Mouse (Mus musculus) heart, adult 2 months (tissue): ENCODE data around the gene Atp1a4. TPM values are rescaled to one million over a fixed set of nuclear protein-coding genes. Genes with fewer than 3 reads are reported as not detected.
A peak's percentile ranks its signal among the peaks of the same experiment; 100 is the strongest.

Experiments
- DNase-seq, 2 experiments: peaks; one replicate each; pipeline ENCODE4 v3.0.0; 2021
- H3K27ac ChIP-seq: fragments of 200-600 bp; 2 replicates; pipeline ENCODE4 v1.8.1; 2022
- H3K27me3 ChIP-seq: fragments of 200-500 bp; 2 replicates; pipeline ENCODE4 v1.6.1; 2012; ENCODE audit warnings: mild to moderate bottlenecking, low read length, inconsistent platforms, mixed read lengths; ENCODE audit not compliant: control insufficient read depth, insufficient read depth
- H3K36me3 ChIP-seq: fragments of 200-500 bp; 2 replicates; pipeline ENCODE4 v1.6.1; 2012; ENCODE audit warnings: low read length, inconsistent platforms; ENCODE audit not compliant: control insufficient read depth, insufficient read depth
- H3K4me1 ChIP-seq: fragments of 200-500 bp; 2 replicates; pipeline ENCODE4 v1.6.1; 2011; ENCODE audit warnings: low read length; ENCODE audit not compliant: control insufficient read depth, insufficient read depth
- H3K4me3 ChIP-seq: fragments of 200-600 bp; 2 replicates; pipeline ENCODE4 v1.8.1; 2022
- H3K79me2 ChIP-seq: fragments of 200-500 bp; replicated peaks from 2 replicates; pipeline ENCODE4 v1.6.1; 2012; ENCODE audit warnings: mild to moderate bottlenecking, inconsistent platforms, low read length, moderate library complexity, mixed read lengths; ENCODE audit not compliant: control insufficient read depth, insufficient read depth
- H3K9ac ChIP-seq: fragments of 200-500 bp; 2 replicates; pipeline ENCODE4 v1.6.1; 2012; ENCODE audit warnings: low read depth, mild to moderate bottlenecking, control low read depth, inconsistent platforms, low read length, mixed read lengths
- CTCF ChIP-seq: fragments of 200-600 bp; IDR thresholded peaks from 2 replicates; pipeline ENCODE4 v1.8.1; 2022; ENCODE audit warnings: antibody characterized with exemption, mild to moderate bottlenecking, moderate library complexity
- EP300 ChIP-seq: fragments of 200-500 bp; IDR thresholded peaks from 2 replicates; pipeline ENCODE4 v1.6.1; 2011; ENCODE audit warnings: low read depth, low read length, control low read depth; ENCODE audit not compliant: insufficient read depth
- POLR2A ChIP-seq: fragments of 200-500 bp; IDR thresholded peaks from 2 replicates; pipeline ENCODE4 v1.6.1; 2011; ENCODE audit warnings: mild to moderate bottlenecking, low read depth, low read length, control low read depth; ENCODE audit not compliant: insufficient read depth
- WGBS: fragments of 180-500 bp; shearing (Covaris S2); methylation state at CpG from one replicate; pipeline ENCODE4 v1.1.7; 2018; 5-methylcytosine and 5-hydroxymethylcytosine counted together
- intact Hi-C: fragments of 180-260 bp; cut with DNase I; formaldehyde crosslinking; loops from one replicate; pipeline ENCODE4 v1.15.1; 2025
- polyA plus RNA-seq: library from polyadenylated mRNA; depleted of rRNA; stranded (reverse); fragments of >200 nt; gene quantifications from 2 replicates; pipeline ENCODE4 v1.2.3, GENCODE M21; 2012
- total RNA-seq, 2 experiments: library from RNA; stranded (reverse); gene quantifications; 2 replicates each; pipeline ENCODE4 v1.2.3; 2021

Gene Atp1a4
- total and polyA plus RNA-seq, 3 experiments = 0.10 TPM; not detected in 2

GRCm38 (mm10) chr1:172221297-172222063, 36.7 kb downstream of the Atp1a4 start:
- H3K4me1 ChIP-seq = peaks cover 29% of the 10 kb centered on the region
- WGBS = 68% methylated on average over 11 of the region's 11 CpGs
- H3K79me2 ChIP-seq = no peaks in the 10 kb centered on the region
- peaks cover 6% of the 10 kb centered on the region for H3K36me3 ChIP-seq
- intact Hi-C loops = loop anchor here (10.0 kb wide), 1 partner anchor 293 kb away; no protein-coding TSS in a partner anchor
- no peak for DNase-seq
- H3K4me3 ChIP-seq = no peak overlapping the region
- H3K9ac ChIP-seq = no peak overlapping the region
- H3K27me3 ChIP-seq = no peaks in the 10 kb centered on the region
- TF ChIP-seq CTCF (no peak), EP300 (no peak), POLR2A (no peak)
- H3K27ac ChIP-seq = peak overlapping the region; percentile 82

DNA sequence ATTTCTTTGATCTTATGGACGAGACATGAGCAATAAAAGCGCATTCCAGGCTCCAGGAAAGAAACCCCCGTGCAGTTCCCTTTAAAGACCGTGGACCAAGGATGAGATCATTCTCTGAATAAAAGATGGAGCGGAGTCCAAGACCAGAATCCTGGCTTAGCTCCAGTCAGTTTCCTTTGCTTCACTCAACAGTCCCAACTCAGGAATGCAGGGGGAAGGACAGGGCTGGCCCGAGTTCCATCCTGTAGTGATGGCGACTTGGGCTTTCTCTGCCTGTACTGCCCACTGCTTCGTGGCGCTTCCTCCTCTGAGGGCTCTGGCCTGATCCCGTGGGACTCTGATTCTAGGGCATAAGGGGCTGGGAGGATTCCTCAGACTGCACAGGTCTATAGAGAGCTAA, 37.8 kb downstream of the Atp1a4 start:
- peaks cover 6% of the 10 kb centered on the region for H3K36me3 ChIP-seq
- peak overlapping the region; percentile 82 for H3K27ac ChIP-seq
- H3K4me3 ChIP-seq = peak overlapping the region; percentile 15; the same call in 1 of the 2 replicates
- WGBS = 7% methylated on average over 10 of the region's 10 CpGs
- H3K27me3 ChIP-seq = no peaks in the 10 kb centered on the region
- intact Hi-C loops = loop anchor here (1.0 to 10.0 kb wide), 2 partner anchors 94 to 294 kb away; partner anchors contain the start of gene Pex19
- peak overlapping the region; percentile 10; the same call in 1 of the 2 replicates for H3K9ac ChIP-seq
- TF ChIP-seq EP300 (peak; percentile 74; the same call in 1 of the 2 replicates), POLR2A (peak; percentile 62), CTCF (no peak)
- H3K4me1 ChIP-seq = peaks cover 29% of the 10 kb centered on the region
- peak; percentile 79 to 85 for DNase-seq
- H3K79me2 ChIP-seq = no peaks in the 10 kb centered on the region

GRCm38 (mm10) chr1:172219451-172220406, 38.5 kb downstream of the Atp1a4 start, which contains the start of gene Casq1:
TSS of gene Casq1 (minus strand) at chr1:172219868.
- WGBS = 67% methylated on average over 19 of the region's 19 CpGs
- peak in 1 of 2 experiments; percentile 37 for DNase-seq
- intact Hi-C loops = loop anchor here (1.0 to 10.0 kb wide), 2 partner anchors 93 to 295 kb away; partner anchors contain the start of gene Pex19
- TF ChIP-seq POLR2A (no peak), CTCF (no peak), EP300 (no peak)
- peak within 1 kb of the TSS; percentile 82 for H3K27ac ChIP-seq
- peaks cover 29% of the 10 kb centered on the region for H3K4me1 ChIP-seq
- H3K79me2 ChIP-seq = no peaks in the 10 kb centered on the region
- no peaks in the 10 kb centered on the region for H3K27me3 ChIP-seq
- peak within 1 kb of the TSS; percentile 15; the same call in 1 of the 2 replicates for H3K4me3 ChIP-seq
- peak within 1 kb of the TSS; percentile 29; the same call in 1 of the 2 replicates for H3K9ac ChIP-seq
- peaks cover 6% of the 10 kb centered on the region for H3K36me3 ChIP-seq

DNA sequence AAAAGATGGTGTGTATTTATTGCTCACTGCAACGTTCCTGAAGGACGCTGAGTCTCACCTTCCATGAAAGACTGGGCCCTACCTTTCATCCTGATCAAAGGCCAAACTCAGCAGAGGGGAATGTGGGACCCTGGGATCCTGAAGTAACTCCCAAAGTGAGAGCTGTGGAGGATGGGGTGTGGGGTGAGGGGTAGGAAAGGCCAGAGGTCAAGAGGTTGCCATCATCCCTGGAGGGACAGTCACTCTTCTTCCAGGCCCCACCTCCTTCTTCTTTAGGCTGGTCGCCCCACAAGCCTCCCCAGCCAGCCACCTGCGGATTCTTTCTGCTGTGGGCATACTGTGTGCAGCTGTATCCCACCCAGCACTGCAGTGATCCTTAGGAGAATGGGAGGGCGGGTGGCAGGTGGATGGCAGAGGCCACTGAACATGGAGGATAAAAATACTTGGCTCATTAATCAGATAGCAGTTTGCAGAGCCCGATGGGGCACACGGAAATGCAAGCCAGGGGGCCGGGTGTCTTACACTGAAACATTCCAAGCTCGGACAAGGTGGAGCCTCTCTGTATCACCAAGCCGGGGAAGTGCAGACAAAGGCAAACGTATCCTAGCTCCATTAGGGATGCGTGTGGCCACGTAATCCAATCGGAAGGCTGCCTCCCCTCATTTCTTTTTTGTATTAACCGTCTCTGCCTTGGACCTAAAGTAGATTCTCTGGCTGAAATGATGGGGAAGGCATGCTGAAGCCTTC, 39.9 kb downstream of the Atp1a4 start:
- H3K27me3 ChIP-seq = no peaks in the 10 kb centered on the region
- H3K4me1 ChIP-seq = peaks cover 29% of the 10 kb centered on the region
- peak overlapping the region; percentile 12; the same call in 1 of the 2 replicates for H3K27ac ChIP-seq
- intact Hi-C loops = no loop called here
- no peak overlapping the region for H3K4me3 ChIP-seq
- no peak for TF ChIP-seq CTCF
- TF ChIP-seq EP300 = no peak
- no peak for TF ChIP-seq POLR2A
- no peak for DNase-seq
- peaks cover 6% of the 10 kb centered on the region for H3K36me3 ChIP-seq
- 60% methylated on average over 15 of the region's 15 CpGs for WGBS
- H3K79me2 ChIP-seq = no peaks in the 10 kb centered on the region
- H3K9ac ChIP-seq = no peak overlapping the region

DNA sequence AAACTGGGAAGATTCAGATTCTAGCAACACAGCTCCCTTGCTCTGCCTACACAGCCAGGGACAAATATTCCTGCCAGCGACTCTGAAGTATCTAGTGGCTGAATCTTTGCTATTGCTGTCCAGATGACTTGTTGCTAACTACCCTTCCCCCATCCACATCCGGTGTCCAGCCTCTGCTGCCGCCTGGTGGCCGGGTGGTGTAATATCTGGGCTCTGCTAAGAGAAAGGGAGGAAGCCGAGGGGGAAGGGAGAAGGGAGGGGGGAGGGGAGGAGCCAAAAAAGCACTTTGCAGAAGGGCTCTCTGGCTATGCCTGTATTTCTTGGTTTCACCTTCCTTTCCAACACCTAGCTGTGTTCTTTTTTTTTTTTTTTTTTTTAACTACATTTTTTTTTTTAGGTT, 41.1 kb downstream of the Atp1a4 start:
- H3K4me1 ChIP-seq = peaks cover 31% of the 10 kb centered on the region
- 2% methylated on average over 5 of the region's 5 CpGs for whole genome bisulfite sequencing
- H3K79me2 ChIP-seq = no peaks in the 10 kb centered on the region
- no peaks in the 10 kb centered on the region for H3K27me3 ChIP-seq
- H3K36me3 ChIP-seq = peaks cover 6% of the 10 kb centered on the region
- H3K27ac ChIP-seq = peak overlapping the region; percentile 91
- peak overlapping the region; percentile 66 for H3K9ac ChIP-seq
- intact Hi-C loops = loop anchor here (1.0 to 2.0 kb wide), 4 partner anchors 30 to 94 kb away; partner anchors contain the start of gene Dcaf8
- DNase-seq = peak; percentile 95 to 97
- peak; percentile 60 for TF ChIP-seq POLR2A
- peak; percentile 76 for TF ChIP-seq CTCF
- TF ChIP-seq EP300 = peak; percentile 99
- H3K4me3 ChIP-seq = peak overlapping the region; percentile 24; the same call in 1 of the 2 replicates
